Mouse (Mus musculus) heart, embryonic 14.5 days (tissue): Measurements from ENCODE around the gene Fzd9. TPM values are rescaled to one million over a fixed set of nuclear protein-coding genes. Genes with fewer than 3 reads are reported as not detected.
A peak's percentile ranks its signal among the peaks of the same experiment; 100 is the strongest.

Source experiments
- ATAC-seq: fragments of 200-750 bp; cut with Nextera tagmentation; 2 replicates; pipeline ENCODE4 v1.8.0; 2017; ENCODE audit warnings: low read depth, moderate TSS enrichment; ENCODE audit not compliant: insufficient number of reproducible peaks, insufficient read depth, low FRiP score
- H3K27ac ChIP-seq, 2 experiments: fragments of 200-500 bp in 1 of 2; fragments of 300-500 bp in 1 of 2; sonication (generic) in 1 of 2; replicated peaks in 1 of 2; 2 replicates each; pipeline ENCODE4 v1.5.1; 2012 to 2014; ENCODE audit warnings: low read depth in 2 of 2, low read length in 2 of 2, control low read depth in 1 of 2, mild to moderate bottlenecking in 1 of 2, mixed read lengths in 1 of 2; ENCODE audit not compliant: control insufficient read depth in 1 of 2, insufficient read depth in 1 of 2
- H3K27me3 ChIP-seq: fragments of 300-500 bp; sonication (generic); 2 replicates; pipeline ENCODE4 v1.6.1; 2014; ENCODE audit warnings: mild to moderate bottlenecking, low read length, control low read depth; ENCODE audit not compliant: control insufficient read depth, insufficient read depth
- H3K36me3 ChIP-seq: fragments of 300-500 bp; sonication (generic); 2 replicates; pipeline ENCODE4 v1.6.1; 2014; ENCODE audit warnings: mild to moderate bottlenecking, control low read depth, low read length, mixed read lengths; ENCODE audit not compliant: control insufficient read depth, insufficient read depth
- H3K4me1 ChIP-seq, 2 experiments: fragments of 200-500 bp in 1 of 2; fragments of 300-500 bp in 1 of 2; sonication (generic) in 1 of 2; 2 replicates each; pipeline ENCODE4 v1.6.1; 2012 to 2014; ENCODE audit warnings: low read length in 2 of 2, control low read depth in 1 of 2, mixed read lengths in 1 of 2; ENCODE audit not compliant: control insufficient read depth in 2 of 2, insufficient read depth in 2 of 2
- H3K4me2 ChIP-seq: fragments of 300-500 bp; sonication (generic); 2 replicates; pipeline ENCODE4 v1.6.1; 2014; ENCODE audit warnings: mild to moderate bottlenecking, low read length
- H3K4me3 ChIP-seq, 2 experiments: fragments of 200-500 bp in 1 of 2; fragments of 300-500 bp in 1 of 2; sonication (generic) in 1 of 2; 2 replicates each; pipeline ENCODE4 v1.5.1; 2012 to 2014; ENCODE audit warnings: low read length in 2 of 2, mild to moderate bottlenecking in 2 of 2, control low read depth in 1 of 2, low read depth in 1 of 2, moderate library complexity in 1 of 2; ENCODE audit not compliant: control insufficient read depth in 1 of 2, insufficient read depth in 1 of 2
- H3K9ac ChIP-seq: fragments of 300-500 bp; sonication (generic); 2 replicates; pipeline ENCODE4 v1.6.1; 2014; ENCODE audit warnings: mild to moderate bottlenecking, low read length
- H3K9me3 ChIP-seq: fragments of 300-500 bp; sonication (generic); 2 replicates; pipeline ENCODE4 v1.6.1; 2016; ENCODE audit warnings: low read length, control low read depth; ENCODE audit not compliant: control insufficient read depth
- WGBS: fragments of 180-500 bp; shearing (Covaris S2); extraction: QIAGEN DNeasy Blood & Tissue Kit; methylation state at CpG from one replicate; pipeline ENCODE4 v1.1.7; 2014; 5-methylcytosine and 5-hydroxymethylcytosine counted together
- polyA plus RNA-seq: library from polyadenylated mRNA; unstranded; fragments of >200 nt; fragmentation: Nextera tagmentation; extraction: Ambion mirVana; gene quantifications from 2 replicates; pipeline ENCODE4 v1.2.1, GENCODE M21; 2014

The Fzd9 gene
- polyA plus RNA-seq, 1 experiment from 2014 or later, result 5.2 TPM

DNA sequence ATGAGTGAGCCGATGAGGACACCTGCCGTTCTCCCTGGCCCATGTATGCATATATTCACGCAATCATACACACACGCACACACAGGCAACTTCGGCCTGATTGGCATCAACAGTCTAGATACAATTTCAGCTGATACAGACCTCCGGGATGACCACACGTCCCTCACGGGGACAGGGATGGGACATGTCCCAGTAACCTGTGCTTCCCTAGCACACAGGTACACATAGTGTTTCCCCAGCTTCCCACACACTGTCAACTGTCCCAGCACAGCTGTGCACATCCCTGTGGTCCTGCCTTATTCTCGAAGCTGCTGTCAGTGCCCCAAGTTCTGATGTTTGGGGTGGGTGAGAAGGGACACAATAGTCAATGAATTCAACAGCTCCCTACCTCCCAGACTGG is 3.7 kb downstream of the Fzd9 start:
- WGBS, result 76% methylated on average over 9 of the region's 9 CpGs
- Histone ChIP-seq H3K4me1 (peaks cover 23 to 39% of the 10 kb centered on the region in 2 experiments), H3K4me3 (no peak overlapping the region), H3K9ac (no peak overlapping the region), H3K27me3 (peaks cover 13% of the 10 kb centered on the region), H3K27ac (no peak overlapping the region), H3K4me2 (no peak overlapping the region), H3K9me3 (no peaks in the 10 kb centered on the region), H3K36me3 (peaks cover 52% of the 10 kb centered on the region)
- no peak for ATAC-seq

DNA sequence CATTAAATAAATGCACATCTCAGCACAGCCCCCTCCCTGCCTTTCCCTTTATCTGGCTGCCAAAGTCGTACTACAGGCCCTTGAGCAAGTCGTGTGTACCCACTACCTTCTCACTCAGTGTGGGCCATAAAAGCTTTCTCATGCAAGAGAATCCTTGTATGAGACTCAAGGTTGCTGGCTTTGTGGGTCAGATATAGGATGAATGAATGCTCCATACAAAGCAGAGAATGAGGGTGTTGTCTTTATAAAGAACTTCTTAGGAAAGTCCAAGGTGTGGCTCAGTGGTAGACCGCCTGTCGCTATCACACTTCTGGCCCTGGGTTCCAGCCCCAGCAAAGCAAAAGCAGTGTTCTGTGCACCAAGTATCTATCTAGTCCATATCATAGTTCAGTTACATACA is 4.5 kb downstream of the Fzd9 start:
- ATAC-seq, result no peak
- H3K27me3 ChIP-seq, result peaks cover 13% of the 10 kb centered on the region
- WGBS, result 51% methylated on average over 4 of the region's 4 CpGs
- no peak overlapping the region for H3K4me3 ChIP-seq
- peaks cover 60% of the 10 kb centered on the region for H3K36me3 ChIP-seq
- H3K4me2 ChIP-seq, result no peak overlapping the region
- H3K27ac ChIP-seq, result no peak overlapping the region
- H3K4me1 ChIP-seq, result peaks cover 31 to 47% of the 10 kb centered on the region in 2 experiments
- no peaks in the 10 kb centered on the region for H3K9me3 ChIP-seq
- no peak overlapping the region for H3K9ac ChIP-seq

DNA sequence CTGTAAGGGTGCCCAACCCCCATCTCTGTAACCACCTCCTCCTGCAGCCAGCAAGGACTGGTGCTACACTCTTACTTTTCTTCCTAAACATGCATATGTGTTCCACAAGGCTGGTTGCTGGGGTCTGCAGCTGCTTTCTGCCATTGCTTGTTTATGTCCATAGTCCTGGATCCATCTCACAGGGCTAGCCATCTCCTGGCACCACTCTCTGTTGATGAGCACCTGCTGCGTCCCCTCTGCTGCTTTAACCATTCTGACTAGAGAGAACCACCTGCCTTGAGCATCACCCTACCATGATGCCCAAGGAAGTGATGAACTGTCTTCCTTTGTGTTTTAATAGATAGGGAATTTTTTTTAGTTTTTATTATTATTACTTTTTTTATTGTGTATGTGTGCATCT is 7.9 kb downstream of the Fzd9 start:
- Histone ChIP-seq H3K9me3 (no peaks in the 10 kb centered on the region), H3K36me3 (peaks cover 94% of the 10 kb centered on the region), H3K9ac (0 out of 2 replicates have a peak overlapping the region, but pooled peaks have one; percentile 25), H3K4me2 (no peak overlapping the region), H3K4me3 (no peak overlapping the region), H3K27me3 (no peaks in the 10 kb centered on the region), H3K4me1 (peaks cover 17 to 28% of the 10 kb centered on the region in 2 experiments), H3K27ac (peak overlapping the region; percentile 93 to 95)
- no peak for ATAC-seq
- WGBS, result 95% methylated on average over 1 of the region's 1 CpGs

DNA sequence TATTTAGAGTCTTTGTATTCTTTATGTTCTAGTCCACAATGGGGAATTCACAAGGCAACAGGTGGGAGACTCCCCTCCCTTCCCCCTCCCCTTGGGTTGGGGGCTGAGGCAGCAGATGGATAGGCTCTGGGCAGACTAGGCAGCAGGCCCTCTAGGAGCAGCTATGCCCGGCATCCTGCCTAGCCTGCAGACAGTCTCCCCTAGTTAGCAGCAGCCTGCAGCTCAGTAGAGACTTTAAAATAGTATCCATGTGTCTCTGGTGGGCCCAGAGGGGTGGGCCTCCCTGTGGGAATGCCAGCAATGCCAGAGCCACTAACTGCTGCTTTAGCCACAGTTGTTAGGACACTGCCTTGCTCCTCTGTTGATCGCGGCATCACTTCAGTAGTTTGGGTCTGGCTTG is 8.4 kb downstream of the Fzd9 start:
- Histone ChIP-seq H3K9ac (0 out of 2 replicates have a peak overlapping the region, but pooled peaks have one; percentile 5), H3K4me3 (no peak overlapping the region), H3K4me2 (peak overlapping the region; percentile 2; the same call in 1 of the 2 replicates), H3K36me3 (peaks cover 100% of the 10 kb centered on the region), H3K27me3 (no peaks in the 10 kb centered on the region), H3K27ac (peak overlapping the region; percentile 93 to 95), H3K4me1 (peaks cover 17 to 28% of the 10 kb centered on the region in 2 experiments), H3K9me3 (no peaks in the 10 kb centered on the region)
- WGBS, result 35% methylated on average over 3 of the region's 3 CpGs
- ATAC-seq, result peak; percentile 25; the same call in 1 of the 2 replicates

DNA sequence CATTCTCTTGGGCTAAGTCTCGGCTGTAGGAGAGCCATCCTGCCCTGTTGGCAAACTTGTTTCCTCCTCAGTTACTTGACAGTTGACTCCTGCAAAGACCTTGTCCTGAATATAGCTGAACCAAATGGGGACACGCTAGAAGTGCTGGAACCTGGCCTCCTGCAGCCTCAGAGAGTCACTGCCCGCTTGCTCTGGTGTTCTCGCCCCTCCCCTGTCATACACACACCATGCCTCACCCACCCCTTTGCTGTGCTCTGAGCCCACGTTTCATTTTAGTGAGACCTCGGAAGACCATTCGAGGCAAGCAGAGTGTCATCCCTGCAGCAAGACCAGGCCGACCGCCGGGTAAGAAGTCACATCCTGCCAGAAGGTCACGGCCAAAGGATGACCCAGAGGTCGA is 8.9 kb downstream of the Fzd9 start:
- Histone ChIP-seq H3K27ac (peak overlapping the region; percentile 93 to 95), H3K9me3 (no peaks in the 10 kb centered on the region), H3K9ac (0 out of 2 replicates have a peak overlapping the region, but pooled peaks have one; percentile 5), H3K4me1 (peaks cover 17 to 28% of the 10 kb centered on the region in 2 experiments), H3K36me3 (peaks cover 100% of the 10 kb centered on the region), H3K4me3 (no peak overlapping the region), H3K4me2 (no peak overlapping the region), H3K27me3 (no peaks in the 10 kb centered on the region)
- WGBS, result 58% methylated on average over 12 of the region's 12 CpGs
- ATAC-seq, result no peak

DNA sequence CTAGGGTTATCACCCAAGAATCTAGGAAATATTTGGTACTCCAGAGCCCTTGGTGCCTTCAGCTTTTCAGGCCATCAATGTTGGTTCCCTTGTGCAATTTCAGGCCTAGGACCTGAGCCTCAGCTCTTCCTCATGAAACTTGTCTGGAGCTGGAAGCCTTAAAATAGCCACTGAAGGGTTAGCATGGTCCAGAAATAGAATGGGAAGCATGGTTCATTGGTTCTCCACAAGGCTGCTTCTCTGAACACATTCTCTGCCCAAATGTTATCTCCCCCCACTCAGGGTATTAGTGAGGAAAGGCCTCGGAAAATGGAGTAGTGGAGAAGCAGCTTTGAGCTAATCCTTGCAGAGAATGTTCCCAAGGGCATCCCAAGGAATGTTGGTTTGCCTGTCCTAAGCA is 9.6 kb downstream of the Fzd9 start:
- H3K27ac ChIP-seq, result peak overlapping the region; percentile 93 to 95
- H3K4me3 ChIP-seq, result no peak overlapping the region
- peak overlapping the region; percentile 54 for H3K9ac ChIP-seq
- peaks cover 17 to 28% of the 10 kb centered on the region in 2 experiments for H3K4me1 ChIP-seq
- H3K36me3 ChIP-seq, result peaks cover 100% of the 10 kb centered on the region
- H3K4me2 ChIP-seq, result peak overlapping the region; percentile 41
- no peaks in the 10 kb centered on the region for H3K27me3 ChIP-seq
- no peaks in the 10 kb centered on the region for H3K9me3 ChIP-seq
- WGBS, result 0% methylated on average over 1 of the region's 1 CpGs
- no peak for ATAC-seq

DNA sequence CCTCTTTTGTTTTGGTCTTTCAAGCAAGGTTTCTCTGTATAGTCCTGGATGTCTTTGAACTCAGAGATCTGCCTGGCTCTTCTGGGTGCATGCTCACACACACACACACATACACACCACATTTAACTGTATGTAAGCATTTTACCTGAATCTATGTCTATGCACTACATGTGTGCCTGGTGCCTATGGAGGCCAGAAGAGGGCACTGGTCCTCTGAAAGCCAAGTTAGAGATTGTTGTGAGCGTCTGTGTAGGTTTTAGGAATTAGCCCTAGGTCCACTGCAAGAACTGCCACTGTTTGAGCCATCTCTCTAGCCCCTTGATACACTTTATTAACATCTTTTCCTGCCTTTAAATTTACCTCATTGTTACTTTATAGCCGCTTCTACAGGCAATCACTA is 12.2 kb downstream of the Fzd9 start:
- Histone ChIP-seq H3K9me3 (no peaks in the 10 kb centered on the region), H3K4me1 (peaks cover 17 to 28% of the 10 kb centered on the region in 2 experiments), H3K27ac (no peak overlapping the region), H3K4me2 (no peak overlapping the region), H3K36me3 (peaks cover 100% of the 10 kb centered on the region), H3K9ac (no peak overlapping the region), H3K4me3 (no peak overlapping the region), H3K27me3 (no peaks in the 10 kb centered on the region)
- 68% methylated on average over 2 of the region's 2 CpGs for WGBS
- ATAC-seq, result no peak

DNA sequence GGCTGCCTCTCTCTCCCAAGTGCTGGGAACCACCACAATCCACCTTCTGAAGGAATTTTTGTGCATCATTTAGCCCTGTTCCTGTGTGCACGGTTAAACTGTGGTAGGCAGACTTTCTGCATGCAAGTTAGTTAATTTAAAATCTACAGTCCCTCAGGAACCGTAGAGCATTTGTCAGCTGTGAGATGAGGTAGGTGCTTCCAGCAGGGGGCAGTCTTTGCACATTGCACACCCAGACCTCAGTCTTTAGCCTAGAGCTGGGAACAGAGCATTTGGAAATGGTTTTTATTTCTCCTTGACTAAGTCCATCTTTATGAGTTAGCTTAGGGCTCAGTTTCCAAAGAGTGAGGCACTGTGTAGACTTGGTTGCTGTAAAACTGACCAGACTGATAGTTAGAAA is 14.5 kb downstream of the Fzd9 start:
- H3K4me2 ChIP-seq, result no peak overlapping the region
- H3K4me1 ChIP-seq, result peaks cover 4 to 10% of the 10 kb centered on the region in 2 experiments
- 41% methylated on average over 2 of the region's 2 CpGs for WGBS
- ATAC-seq, result no peak
- H3K4me3 ChIP-seq, result no peak overlapping the region
- no peaks in the 10 kb centered on the region for H3K9me3 ChIP-seq
- no peaks in the 10 kb centered on the region for H3K27me3 ChIP-seq
- no peak overlapping the region for H3K27ac ChIP-seq
- H3K36me3 ChIP-seq, result peaks cover 100% of the 10 kb centered on the region
- no peak overlapping the region for H3K9ac ChIP-seq
